Mouse (Mus musculus) adrenal gland, adult 10 weeks (tissue): ENCODE data around the gene Capn12. TPM values are rescaled to one million over a fixed set of nuclear protein-coding genes. Genes with fewer than 3 reads are reported as not detected.

Experiments
- polyA plus RNA-seq: library from polyadenylated mRNA; stranded (reverse); fragments of 350-450 nt; fragmentation: Illumina TruSeq; extraction: RNeasy Lipid Tissue Mini Kit (QIAGEN cat#74804); gene quantifications from one replicate; pipeline ENCODE4 v1.2.3, GENCODE M21; 2014; ENCODE audit warnings: low read depth, low replicate concordance

Capn12 gene
- not detected for polyA plus RNA-seq

DNA sequence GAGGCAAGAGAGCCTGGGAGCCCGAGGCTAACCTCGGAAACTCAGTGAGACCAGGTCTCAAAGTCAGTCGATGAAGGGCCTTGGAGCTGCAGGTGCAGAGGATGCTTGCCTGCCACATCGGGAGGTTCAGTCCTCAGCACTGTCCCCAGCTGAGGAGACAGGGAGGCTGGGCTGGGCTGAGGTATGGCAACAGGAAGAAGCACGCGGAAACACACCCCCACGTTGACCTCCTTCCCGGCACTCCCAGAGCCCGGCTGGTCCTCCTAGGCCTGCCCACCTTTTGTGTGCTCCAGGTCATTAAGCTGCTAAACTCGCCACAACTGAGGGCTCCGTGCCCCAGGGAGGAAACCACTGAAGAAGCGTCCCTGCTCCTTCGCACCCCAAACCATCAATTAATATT is at the start of gene Capn12:
Gene Capn12 (plus strand): TSS at position 224 of the 400 bp plus-strand sequence.

GRCm38 (mm10) chr7:28833723-28834347 is 47.4 kb upstream of the Capn12 start, which contains the start of gene Lgals4:
Gene Lgals4 (plus strand): TSS chr7:28833854.

DNA sequence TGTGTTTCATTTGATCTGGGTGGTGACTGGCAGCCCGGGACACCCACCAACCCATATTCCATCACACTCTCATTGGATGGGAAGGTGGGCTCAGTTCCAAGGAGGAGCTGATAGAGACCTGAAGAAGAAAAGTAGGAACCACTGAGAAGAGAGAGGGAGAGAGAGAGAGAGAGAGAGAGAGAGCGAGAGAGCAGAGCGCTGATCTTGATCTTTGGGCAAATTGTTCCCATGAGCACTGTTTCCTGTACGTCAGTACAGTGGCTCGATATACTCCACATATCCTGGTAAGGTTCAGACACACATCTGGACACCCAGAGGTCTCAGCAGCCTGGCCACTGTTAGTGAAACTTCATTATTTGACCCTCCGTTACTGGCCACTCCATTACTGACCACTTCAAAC is 17.7 kb upstream of the Capn12 start, which contains the start of gene Lgals7:
Gene Lgals7 (plus strand): TSS at position 314 of the 400 bp plus-strand sequence.

Other genes starting within 250 kb of the Capn12 start
- gene Fbxo27, start 188.6 kb upstream of the Capn12 start, polyA plus RNA-seq = 0.29 TPM
- 0.64 TPM for gene Fbxo17, start 164.6 kb upstream of the Capn12 start, polyA plus RNA-seq
- gene Mrps12, start 139.6 kb upstream of the Capn12 start, polyA plus RNA-seq = 35.0 TPM
- gene Sars2, start 139.4 kb upstream of the Capn12 start, polyA plus RNA-seq = 0.29 TPM
- gene Ccer2, start 125.2 kb upstream of the Capn12 start, polyA plus RNA-seq = not detected
- gene Sirt2, start 114.7 kb upstream of the Capn12 start, polyA plus RNA-seq = 19.5 TPM
- gene Nfkbib, start 113.9 kb upstream of the Capn12 start, polyA plus RNA-seq = 0.47 TPM
- 0.87 TPM for gene Rinl, start 92.5 kb upstream of the Capn12 start, polyA plus RNA-seq
- gene Hnrnpl, start 72.9 kb upstream of the Capn12 start, polyA plus RNA-seq = 312 TPM
- 31.1 TPM for gene Ech1, start 56.2 kb upstream of the Capn12 start, polyA plus RNA-seq
- 2.7 TPM for gene Lgals4, start 47.6 kb upstream of the Capn12 start, polyA plus RNA-seq
- gene Lgals7, start 17.6 kb upstream of the Capn12 start, polyA plus RNA-seq = not detected
- gene Actn4, start 80.9 kb downstream of the Capn12 start, polyA plus RNA-seq = 31.7 TPM
- gene Eif3k, start 100.4 kb downstream of the Capn12 start, polyA plus RNA-seq = 8.5 TPM
- not detected for gene Map4k1, start 100.6 kb downstream of the Capn12 start, polyA plus RNA-seq
- gene Ryr1, start 243.8 kb downstream of the Capn12 start, polyA plus RNA-seq = 0.47 TPM